Mouse (Mus musculus): ENCODE data around the gene Gm3182.
"Not testable (repeated sequence)": the region's sequence is repeated elsewhere in the genome, so short reads cannot be mapped to it uniquely, and the experiment has no call there.

The Gm3182 gene
- long read RNA-seq, experiment 1 = 0 reads
- long read RNA-seq, experiment 2 = 0 reads

DNA sequence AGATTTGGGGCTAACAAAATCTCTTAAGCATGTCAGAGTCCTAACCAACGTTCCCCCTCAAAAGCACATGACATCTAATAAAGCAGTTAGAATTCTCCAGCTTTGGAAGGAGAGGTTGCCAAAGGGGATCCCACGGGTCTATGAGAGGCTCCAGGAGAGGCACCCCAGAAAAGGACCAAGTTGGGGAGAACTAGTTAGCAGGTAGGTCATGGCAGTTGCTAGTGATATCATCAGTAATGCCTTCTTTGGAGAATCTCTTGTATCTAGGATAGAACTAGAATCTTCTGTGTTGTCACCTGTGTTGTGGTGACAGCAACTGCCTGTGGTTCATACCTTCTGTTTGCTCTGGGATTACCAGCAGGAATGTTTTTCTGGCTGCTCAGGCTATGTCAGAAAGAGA, at the start of gene Gm3182:
TSS of gene Gm3182 (plus strand) at position 301 of the 400 bp plus-strand sequence.
- intact Hi-C loops (cut with DNase I) = not testable (repeated sequence)

GRCm38 (mm10) chr14:4499425-4499824, 17.9 kb downstream of the Gm3182 start:
- intact Hi-C loops (cut with DNase I) = not testable (repeated sequence)

Data from adrenal gland (tissue).